Mouse (Mus musculus) E14TG2a.4 (cell line): ENCODE data around the gene Gale.

Source experiments
- CTCF ChIP-seq: conservative IDR thresholded peaks from 2 replicates; pipeline ENCODE4 v1.5.1; 2014; ENCODE audit warnings: low read length
- NANOG ChIP-seq: IDR thresholded peaks from 2 replicates; pipeline ENCODE4 v1.6.1; 2014; ENCODE audit warnings: borderline replicate concordance, low read length, mixed read lengths
- POU5F1 ChIP-seq: IDR thresholded peaks from 2 replicates; pipeline ENCODE4 v1.6.1; 2014; ENCODE audit warnings: low read length, borderline replicate concordance

GRCm38 (mm10) chr4:135995118-135995517 is 31.6 kb downstream of the Gale start:
- TF ChIP-seq CTCF: no peak
- no peak for TF ChIP-seq POU5F1
- no peak for TF ChIP-seq NANOG
